In the genomic region with DNA sequence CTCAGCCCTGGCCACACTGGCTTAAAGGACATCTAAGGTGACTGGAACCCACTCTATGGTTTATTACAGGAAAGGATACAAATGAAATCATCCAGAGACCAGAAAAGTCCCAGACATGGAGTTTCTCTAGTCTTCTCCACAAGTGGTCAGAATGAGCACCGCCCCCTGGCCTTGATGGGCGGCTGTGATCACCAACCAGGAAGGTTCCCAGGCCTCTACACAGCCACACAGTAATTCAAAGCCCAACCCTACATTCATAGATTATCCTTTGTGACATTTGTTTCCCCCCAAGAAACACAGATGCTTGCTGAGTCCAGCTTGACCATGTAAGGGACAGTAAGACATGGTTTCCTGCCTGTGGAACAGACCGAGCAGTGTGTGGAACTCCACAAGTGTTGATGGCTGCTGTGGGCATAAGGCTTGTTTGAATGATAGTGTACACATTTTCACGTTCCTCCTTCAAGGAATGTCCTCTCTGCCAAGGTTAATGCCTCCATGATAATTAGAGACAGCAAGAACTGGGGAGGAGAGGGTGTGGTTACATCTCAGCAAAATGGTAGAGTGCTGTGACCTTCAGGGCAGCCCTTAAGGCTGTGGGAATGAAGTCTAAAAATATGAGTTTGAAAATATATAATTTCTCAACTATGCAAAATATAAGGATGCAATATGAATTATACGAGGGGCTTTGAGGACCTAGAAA, we compare ENCODE assay signal across 12 mouse cellular contexts. TPM values are rescaled to one million over a fixed set of nuclear protein-coding genes. Genes with fewer than 3 reads are reported as not detected.
"Had no signal": no experiment of that assay in that cellular context is flagged by ENCODE, and none has a peak within 500 bp of the region (broad histone marks: within the 10 kb centered on the region; RNA-seq: fewer than 3 reads in every experiment).

No protein-coding gene starts in this region.

- DNase-seq: liver, embryonic 13.5 days; liver, postnatal 0 days; lung, adult 2 months; lung, postnatal 14 days; lung, postnatal 36 days; retina, postnatal 1 day; right cerebral cortex, adult 18-20 months; right cerebral cortex, postnatal 25 days; right cerebral cortex, postnatal 4 days; spleen, adult 18-20 months had no signal

RNA-seq across cellular contexts. Expression of gene Chrnb4, which starts 54.5 kb away (rescaled TPM):
- polyA plus RNA-seq: liver, embryonic 13.5 days; liver, embryonic 15.5 days; liver, postnatal 0 days; macrophage had no signal
